Mouse (Mus musculus): ENCODE results near the gene Cat.

DNA sequence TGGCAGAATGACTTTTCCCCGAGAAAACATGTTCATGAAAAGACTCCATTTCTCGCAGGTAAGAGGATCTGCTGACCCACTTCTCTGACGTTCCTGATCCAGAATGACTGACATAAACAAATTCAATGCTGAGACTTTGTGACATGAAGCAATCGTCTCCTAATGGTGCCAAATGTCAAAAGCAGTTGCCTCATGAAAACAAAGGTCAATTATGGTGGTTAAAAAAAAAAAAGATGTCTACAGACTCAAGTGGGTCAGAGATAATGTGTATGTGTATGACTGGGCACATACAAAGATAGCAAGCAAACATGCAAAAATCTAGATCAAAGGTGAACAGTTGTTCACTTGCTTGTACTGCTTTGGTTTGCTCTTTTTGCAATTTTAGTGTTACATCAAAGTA, 8.9 kb upstream of the Cat start:
- no peak for TF ChIP-seq EP300 (IDR thresholded peaks at IDR 0.05; ENCODE audit: insufficient read depth, low read depth, low read length)
- no peak for TF ChIP-seq CTCF (IDR thresholded peaks at IDR 0.05)
- TF ChIP-seq POLR2A (IDR thresholded peaks at IDR 0.05; ENCODE audit: insufficient read depth, low read depth, low read length) = no peak

Measured in heart, adult 2 months (tissue).